Mouse (Mus musculus): ENCODE results near the gene Tnnc2.

DNA sequence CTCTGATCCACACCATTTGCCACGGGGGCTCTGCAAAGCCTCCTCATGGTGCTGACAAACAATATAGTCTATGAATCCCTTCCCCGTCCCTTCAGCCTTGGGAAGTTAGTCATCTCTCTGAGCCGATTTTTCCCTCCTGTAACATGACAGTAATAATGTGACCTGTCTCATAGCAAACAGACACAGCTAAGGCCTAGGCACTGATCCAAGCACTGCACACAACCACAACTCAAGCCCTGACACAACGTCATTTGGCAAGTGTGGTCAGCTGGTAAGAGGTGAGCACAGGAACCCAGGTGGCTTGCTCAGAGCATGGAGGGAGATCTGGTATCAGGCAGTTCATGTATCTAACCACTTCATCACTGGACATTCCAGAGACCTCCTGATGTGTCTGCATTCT lies 16.1 kb upstream of the Tnnc2 start:
- TF ChIP-seq CTCF (IDR thresholded peaks at IDR 0.05; ENCODE audit: control insufficient read depth, insufficient read depth, low read length) (no peak), POLR2A (IDR thresholded peaks at IDR 0.05; ENCODE audit: borderline replicate concordance, control insufficient read depth, low read depth, low read length) (no peak)
